Mouse (Mus musculus) heart, embryonic 11.5 days (tissue): ENCODE results near the gene Gsap. TPM values are rescaled to one million over a fixed set of nuclear protein-coding genes. Genes with fewer than 3 reads are reported as not detected.
"Not testable (repeated sequence)": the region's sequence is repeated elsewhere in the genome, so short reads cannot be mapped to it uniquely, and the experiment has no call there.

Source experiments
- ATAC-seq: fragments of 200-750 bp; cut with Nextera tagmentation; replicated peaks from 2 replicates; pipeline ENCODE4 v1.8.0; 2017; ENCODE audit warnings: moderate library complexity; ENCODE audit not compliant: insufficient number of reproducible peaks, low FRiP score, low TSS enrichment
- H3K27ac ChIP-seq: fragments of 300-500 bp; sonication (generic); 2 replicates; pipeline ENCODE4 v1.5.1; 2014; ENCODE audit warnings: mild to moderate bottlenecking, low read depth, low read length
- H3K27me3 ChIP-seq: fragments of 300-500 bp; sonication (generic); 2 replicates; pipeline ENCODE4 v1.6.1; 2014; ENCODE audit warnings: mild to moderate bottlenecking, low read length, mixed read lengths; ENCODE audit not compliant: control insufficient read depth, insufficient read depth
- H3K36me3 ChIP-seq: fragments of 300-500 bp; sonication (generic); 2 replicates; pipeline ENCODE4 v1.6.1; 2014; ENCODE audit warnings: mild to moderate bottlenecking, low read length, moderate library complexity, mixed read lengths; ENCODE audit not compliant: control insufficient read depth, insufficient read depth
- H3K4me1 ChIP-seq: fragments of 300-500 bp; sonication (generic); 2 replicates; pipeline ENCODE4 v1.6.1; 2014; ENCODE audit warnings: low read length; ENCODE audit not compliant: control insufficient read depth, insufficient read depth
- H3K4me2 ChIP-seq: fragments of 300-500 bp; sonication (generic); 2 replicates; pipeline ENCODE4 v1.6.1; 2014; ENCODE audit warnings: mild to moderate bottlenecking, moderate library complexity
- H3K4me3 ChIP-seq: fragments of 300-500 bp; sonication (generic); 2 replicates; pipeline ENCODE4 v1.5.1; 2014; ENCODE audit warnings: low read depth, low read length
- H3K9ac ChIP-seq: fragments of 300-500 bp; sonication (generic); 2 replicates; pipeline ENCODE4 v1.6.1; 2014; ENCODE audit warnings: mild to moderate bottlenecking, low read depth, low read length, moderate library complexity
- H3K9me3 ChIP-seq: fragments of 300-500 bp; sonication (generic); replicated peaks from 2 replicates; pipeline ENCODE4 v1.6.1; 2016; ENCODE audit warnings: low read length; ENCODE audit not compliant: control insufficient read depth
- WGBS: fragments of 180-500 bp; shearing (Covaris S2); extraction: QIAGEN DNeasy Blood & Tissue Kit; methylation state at CpG from one replicate; pipeline ENCODE4 v1.1.7; 2014; ENCODE audit not compliant: insufficient replicate concordance; 5-methylcytosine and 5-hydroxymethylcytosine counted together
- polyA plus RNA-seq: library from polyadenylated mRNA; unstranded; fragments of >200 nt; fragmentation: Nextera tagmentation; extraction: Ambion mirVana; gene quantifications from 2 replicates; pipeline ENCODE4 v1.2.1, GENCODE M21; 2014

The Gsap gene
- polyA plus RNA-seq, 1 experiment from 2014 or later: 0.39 TPM

GRCm38 (mm10) chr5:21332119-21332518 lies 146.1 kb downstream of the Gsap start:
- ATAC-seq: no peak
- H3K36me3 ChIP-seq: no peaks in the 10 kb centered on the region
- peak overlapping the region; percentile 66 for H3K27ac ChIP-seq

GRCm38 (mm10) chr5:21342265-21342664 lies 156.2 kb downstream of the Gsap start:
- H3K27me3 ChIP-seq, H3K36me3 ChIP-seq, ATAC-seq, H3K4me3 ChIP-seq, H3K9ac ChIP-seq, H3K4me2 ChIP-seq, H3K9me3 ChIP-seq, H3K27ac ChIP-seq, H3K4me1 ChIP-seq: not testable (repeated sequence)

More at GRCm38 (mm10) chr5:21332119-21332518, 146.1 kb downstream of the Gsap start:
- H3K4me1 ChIP-seq: peaks cover 26% of the 10 kb centered on the region
- H3K9ac ChIP-seq: no peak overlapping the region
- no peak overlapping the region for H3K4me3 ChIP-seq
- no peak overlapping the region for H3K4me2 ChIP-seq
- H3K9me3 ChIP-seq: no peaks in the 10 kb centered on the region
- no peaks in the 10 kb centered on the region for H3K27me3 ChIP-seq
- 74% methylated on average over 1 of the region's 1 CpGs for WGBS

- Histone ChIP-seq H3K36me3 (no peaks in the 10 kb centered on the region), H3K4me1 (0 out of 2 replicates have a peak, but pooled peaks cover 3% of the 10 kb centered on the region), H3K9ac (no peak overlapping the region), H3K4me3 (no peak overlapping the region), H3K9me3 (no peaks in the 10 kb centered on the region), H3K27ac (no peak overlapping the region), H3K27me3 (no peaks in the 10 kb centered on the region), H3K4me2 (no peak overlapping the region)
- 68% methylated on average over 7 of the region's 7 CpGs for WGBS
- ATAC-seq: no peak
Observed at GRCm38 (mm10) chr5:21348366-21348765, 162.3 kb downstream of the Gsap start.

GRCm38 (mm10) chr5:21351678-21352077 lies 165.6 kb downstream of the Gsap start:
- H3K27me3 ChIP-seq: no peaks in the 10 kb centered on the region
- no peak overlapping the region for H3K27ac ChIP-seq
- H3K9me3 ChIP-seq: no peaks in the 10 kb centered on the region
- no peak overlapping the region for H3K4me3 ChIP-seq
- ATAC-seq: no peak
- H3K36me3 ChIP-seq: no peaks in the 10 kb centered on the region
- H3K4me1 ChIP-seq: peaks cover 10% of the 10 kb centered on the region; the same call in 1 of the 2 replicates
- no peak overlapping the region for H3K4me2 ChIP-seq
- H3K9ac ChIP-seq: no peak overlapping the region

- Histone ChIP-seq H3K4me2 (no peak overlapping the region), H3K4me3 (no peak overlapping the region), H3K9me3 (no peaks in the 10 kb centered on the region), H3K4me1 (peaks cover 4% of the 10 kb centered on the region; the same call in 1 of the 2 replicates), H3K27ac (no peak overlapping the region), H3K9ac (no peak overlapping the region), H3K27me3 (no peaks in the 10 kb centered on the region), H3K36me3 (no peaks in the 10 kb centered on the region)
- ATAC-seq: no peak
- WGBS: 77% methylated on average over 3 of the region's 3 CpGs
Observed at GRCm38 (mm10) chr5:21358648-21359047, 172.6 kb downstream of the Gsap start.

- Histone ChIP-seq H3K36me3 (no peaks in the 10 kb centered on the region), H3K4me2 (no peak overlapping the region), H3K9ac (no peak overlapping the region), H3K9me3 (no peaks in the 10 kb centered on the region), H3K27ac (no peak overlapping the region), H3K4me3 (no peak overlapping the region), H3K27me3 (no peaks in the 10 kb centered on the region), H3K4me1 (no peaks in the 10 kb centered on the region)
- 69% methylated on average over 3 of the region's 3 CpGs for WGBS
- ATAC-seq: no peak
Observed at GRCm38 (mm10) chr5:21363343-21363742, 177.3 kb downstream of the Gsap start.

Other genes starting within 250 kb of the Gsap start
- gene Rsbn1l, start 229.9 kb upstream of the Gsap start, polyA plus RNA-seq: 5.9 and 8.4 TPM in 2 replicates
- 16.8 and 22.5 TPM in 2 replicates for gene Ptpn12, start 130.3 kb upstream of the Gsap start, polyA plus RNA-seq
- 19.9 and 31.3 TPM in 2 replicates for gene Fgl2, start 186.4 kb downstream of the Gsap start, polyA plus RNA-seq
- gene Ccdc146, start 238.4 kb downstream of the Gsap start, polyA plus RNA-seq: 2.2 TPM in 2 replicates
- 8.0 and 10.0 TPM in 2 replicates for gene Fam185a, start 238.7 kb downstream of the Gsap start, polyA plus RNA-seq